Mouse (Mus musculus) forebrain, embryonic 12.5 days (tissue): Measurements from ENCODE around the gene Olfr5. TPM values are rescaled to one million over a fixed set of nuclear protein-coding genes. Genes with fewer than 3 reads are reported as not detected.
"Not testable (repeated sequence)": the region's sequence is repeated elsewhere in the genome, so short reads cannot be mapped to it uniquely, and the experiment has no call there.

ENCODE experiments used
- ATAC-seq: fragments of 200-750 bp; cut with Nextera tagmentation; 2 replicates; pipeline ENCODE4 v1.8.0; 2017; ENCODE audit warnings: moderate TSS enrichment; ENCODE audit not compliant: low FRiP score
- H3K27ac ChIP-seq: fragments of 300-500 bp; sonication (generic); 2 replicates; pipeline ENCODE4 v1.5.1; 2016; ENCODE audit warnings: mild to moderate bottlenecking
- H3K27me3 ChIP-seq: fragments of 300-500 bp; sonication (generic); 2 replicates; pipeline ENCODE4 v1.6.1; 2016; ENCODE audit warnings: mild to moderate bottlenecking
- H3K36me3 ChIP-seq: fragments of 300-500 bp; sonication (generic); replicated peaks from 2 replicates; pipeline ENCODE4 v1.6.1; 2016; ENCODE audit warnings: mild to moderate bottlenecking
- H3K4me1 ChIP-seq: fragments of 300-500 bp; sonication (generic); 2 replicates; pipeline ENCODE4 v1.6.1; 2016
- H3K4me2 ChIP-seq: fragments of 300-500 bp; sonication (generic); 2 replicates; pipeline ENCODE4 v1.6.1; 2016; ENCODE audit warnings: mild to moderate bottlenecking, moderate library complexity
- H3K4me3 ChIP-seq: fragments of 300-500 bp; sonication (generic); replicated peaks from 2 replicates; pipeline ENCODE4 v1.5.1; 2016; ENCODE audit warnings: mild to moderate bottlenecking
- H3K9ac ChIP-seq: fragments of 300-500 bp; sonication (generic); 2 replicates; pipeline ENCODE4 v1.6.1; 2016; ENCODE audit warnings: mild to moderate bottlenecking
- H3K9me3 ChIP-seq: fragments of 300-500 bp; sonication (generic); 2 replicates; pipeline ENCODE4 v1.6.1; 2016
- WGBS: fragments of 180-500 bp; shearing (Covaris S2); methylation state at CpG from one replicate; pipeline ENCODE4 v1.1.7; 2016; 5-methylcytosine and 5-hydroxymethylcytosine counted together
- polyA plus RNA-seq: library from polyadenylated mRNA; unstranded; fragments of >200 nt; fragmentation: Nextera tagmentation; extraction: Ambion mirVana; gene quantifications from 2 replicates; pipeline ENCODE4 v1.2.1, GENCODE M21; 2016

The Olfr5 gene
- not detected in 2 replicates for polyA plus RNA-seq

GRCm38 (mm10) chr7:6486841-6487240, at the start of gene Olfr5:
TSS of gene Olfr5 (minus strand) at chr7:6486941.
- Histone ChIP-seq H3K9me3 (peaks cover 16% of the 10 kb centered on the region; the same call in 1 of the 2 replicates), H3K36me3 (no peaks in the 10 kb centered on the region), H3K9ac (no peak within 1 kb of the TSS), H3K4me2 (no peak within 1 kb of the TSS), H3K4me3 (no peak within 1 kb of the TSS), H3K4me1 (no peaks in the 10 kb centered on the region), H3K27me3 (no peaks in the 10 kb centered on the region), H3K27ac (no peak within 1 kb of the TSS)
- ATAC-seq: no peak
- WGBS: 38% methylated on average over 2 of the region's 2 CpGs

- Histone ChIP-seq H3K4me2 (no peak overlapping the region), H3K27ac (no peak overlapping the region), H3K36me3 (no peaks in the 10 kb centered on the region), H3K9ac (no peak overlapping the region), H3K27me3 (no peaks in the 10 kb centered on the region), H3K9me3 (peaks cover 26% of the 10 kb centered on the region), H3K4me1 (no peaks in the 10 kb centered on the region), H3K4me3 (no peak overlapping the region)
- ATAC-seq: no peak
- 65% methylated on average over 5 of the region's 5 CpGs for WGBS
Measured at GRCm38 (mm10) chr7:6526141-6526540, 39.4 kb upstream of the Olfr5 start.

GRCm38 (mm10) chr7:6525001-6525400, 38.3 kb upstream of the Olfr5 start:
- WGBS: 64% methylated on average over 3 of the region's 3 CpGs
- H3K36me3 ChIP-seq: no peaks in the 10 kb centered on the region
- no peak overlapping the region for H3K9ac ChIP-seq
- no peak overlapping the region for H3K27ac ChIP-seq
- H3K4me2 ChIP-seq: no peak overlapping the region
- H3K4me3 ChIP-seq: no peak overlapping the region
- H3K27me3 ChIP-seq: no peaks in the 10 kb centered on the region
- ATAC-seq: no peak
- H3K4me1 ChIP-seq: no peaks in the 10 kb centered on the region
- peaks cover 23% of the 10 kb centered on the region for H3K9me3 ChIP-seq

- 88% methylated on average over 5 of the region's 5 CpGs for WGBS
- Histone ChIP-seq H3K4me3 (no peak within 1 kb of the TSS), H3K27ac (no peak within 1 kb of the TSS), H3K9me3 (peaks cover 26% of the 10 kb centered on the region), H3K36me3 (no peaks in the 10 kb centered on the region), H3K9ac (no peak within 1 kb of the TSS), H3K27me3 (no peaks in the 10 kb centered on the region), H3K4me2 (no peak within 1 kb of the TSS), H3K4me1 (no peaks in the 10 kb centered on the region)
- no peak for ATAC-seq
Measured at GRCm38 (mm10) chr7:6522850-6523249, 36.1 kb upstream of the Olfr5 start, which contains the start of gene Olfr1349. TSS of gene Olfr1349 (minus strand) at chr7:6522950.

GRCm38 (mm10) chr7:6521666-6522065, 34.9 kb upstream of the Olfr5 start:
- H3K27ac ChIP-seq: no peak overlapping the region
- H3K36me3 ChIP-seq: no peaks in the 10 kb centered on the region
- no peak for ATAC-seq
- H3K4me2 ChIP-seq: no peak overlapping the region
- H3K4me3 ChIP-seq: no peak overlapping the region
- H3K9me3 ChIP-seq: peaks cover 21% of the 10 kb centered on the region
- WGBS: 47% methylated on average over 1 of the region's 1 CpGs
- H3K27me3 ChIP-seq: no peaks in the 10 kb centered on the region
- H3K9ac ChIP-seq: no peak overlapping the region
- no peaks in the 10 kb centered on the region for H3K4me1 ChIP-seq

GRCm38 (mm10) chr7:6508648-6509047, 21.9 kb upstream of the Olfr5 start, which contains the start of gene Olfr1348:
TSS of gene Olfr1348 (minus strand) at chr7:6508748.
- H3K4me3 ChIP-seq: no peak within 1 kb of the TSS
- H3K27me3 ChIP-seq: no peaks in the 10 kb centered on the region
- H3K36me3 ChIP-seq: no peaks in the 10 kb centered on the region
- H3K4me2 ChIP-seq: no peak within 1 kb of the TSS
- 89% methylated on average over 1 of the region's 1 CpGs for WGBS
- ATAC-seq: no peak
- H3K27ac ChIP-seq: no peak within 1 kb of the TSS
- no peaks in the 10 kb centered on the region for H3K4me1 ChIP-seq
- no peak within 1 kb of the TSS for H3K9ac ChIP-seq
- H3K9me3 ChIP-seq: peaks cover 12% of the 10 kb centered on the region; the same call in 1 of the 2 replicates

GRCm38 (mm10) chr7:6499655-6500054, 12.9 kb upstream of the Olfr5 start, which contains the start of gene Olfr1347:
TSS of gene Olfr1347 (minus strand) at chr7:6499755.
- 44% methylated on average over 1 of the region's 1 CpGs for WGBS
- Histone ChIP-seq H3K27me3 (no peaks in the 10 kb centered on the region), H3K27ac (no peak within 1 kb of the TSS), H3K4me1 (no peaks in the 10 kb centered on the region), H3K9ac (no peak within 1 kb of the TSS), H3K9me3 (0 out of 2 replicates have a peak, but pooled peaks cover 11% of the 10 kb centered on the region), H3K4me2 (no peak within 1 kb of the TSS), H3K36me3 (no peaks in the 10 kb centered on the region), H3K4me3 (no peak within 1 kb of the TSS)
- no peak for ATAC-seq

GRCm38 (mm10) chr7:6477633-6478032, 9.1 kb downstream of the Olfr5 start:
- H3K27ac ChIP-seq, H3K4me3 ChIP-seq, H3K27me3 ChIP-seq, ATAC-seq, H3K4me2 ChIP-seq, H3K4me1 ChIP-seq, H3K9me3 ChIP-seq, H3K36me3 ChIP-seq, H3K9ac ChIP-seq: not testable (repeated sequence)
- WGBS: 85% methylated on average over 2 of the region's 2 CpGs

GRCm38 (mm10) chr7:6466951-6467350, 19.8 kb downstream of the Olfr5 start, which contains the start of gene Olfr1346:
TSS of gene Olfr1346 (plus strand) at chr7:6467101.
- Histone ChIP-seq H3K27me3 (no peaks in the 10 kb centered on the region), H3K4me2 (no peak within 1 kb of the TSS), H3K27ac (no peak within 1 kb of the TSS), H3K9ac (no peak within 1 kb of the TSS), H3K36me3 (no peaks in the 10 kb centered on the region), H3K4me3 (no peak within 1 kb of the TSS), H3K9me3 (no peaks in the 10 kb centered on the region), H3K4me1 (no peaks in the 10 kb centered on the region)
- ATAC-seq: no peak

GRCm38 (mm10) chr7:6456399-6456798, 30.3 kb downstream of the Olfr5 start:
- Histone ChIP-seq H3K36me3 (no peaks in the 10 kb centered on the region), H3K27ac (no peak overlapping the region), H3K4me2 (no peak overlapping the region), H3K4me3 (no peak overlapping the region), H3K9ac (no peak overlapping the region), H3K27me3 (no peaks in the 10 kb centered on the region), H3K9me3 (peaks cover 5% of the 10 kb centered on the region; the same call in 1 of the 2 replicates), H3K4me1 (no peaks in the 10 kb centered on the region)
- 55% methylated on average over 3 of the region's 3 CpGs for WGBS
- ATAC-seq: no peak

GRCm38 (mm10) chr7:6455868-6456267, 30.9 kb downstream of the Olfr5 start, which contains the start of gene Olfr1336:
TSS of gene Olfr1336 (plus strand) at chr7:6456168.
- H3K27ac ChIP-seq: no peak within 1 kb of the TSS
- no peak for ATAC-seq
- peaks cover 2% of the 10 kb centered on the region; the same call in 1 of the 2 replicates for H3K9me3 ChIP-seq
- H3K27me3 ChIP-seq: no peaks in the 10 kb centered on the region
- H3K4me2 ChIP-seq: no peak within 1 kb of the TSS
- H3K4me3 ChIP-seq: no peak within 1 kb of the TSS
- no peaks in the 10 kb centered on the region for H3K4me1 ChIP-seq
- H3K36me3 ChIP-seq: no peaks in the 10 kb centered on the region
- no peak within 1 kb of the TSS for H3K9ac ChIP-seq

- Histone ChIP-seq H3K4me3 (no peak overlapping the region), H3K27ac (no peak overlapping the region), H3K4me2 (no peak overlapping the region), H3K9me3 (0 out of 2 replicates have a peak, but pooled peaks cover 5% of the 10 kb centered on the region), H3K9ac (no peak overlapping the region), H3K27me3 (no peaks in the 10 kb centered on the region), H3K4me1 (no peaks in the 10 kb centered on the region), H3K36me3 (no peaks in the 10 kb centered on the region)
- 90% methylated on average over 5 of the region's 5 CpGs for WGBS
- no peak for ATAC-seq
Measured at GRCm38 (mm10) chr7:6447771-6448170, 39.0 kb downstream of the Olfr5 start.

- no peak overlapping the region for H3K27ac ChIP-seq
- H3K36me3 ChIP-seq: no peaks in the 10 kb centered on the region
- 77% methylated on average over 2 of the region's 2 CpGs for WGBS
- H3K9ac ChIP-seq: no peak overlapping the region
- no peaks in the 10 kb centered on the region for H3K27me3 ChIP-seq
- no peaks in the 10 kb centered on the region for H3K4me1 ChIP-seq
- H3K4me3 ChIP-seq: no peak overlapping the region
- ATAC-seq: no peak
- no peak overlapping the region for H3K4me2 ChIP-seq
- no peaks in the 10 kb centered on the region for H3K9me3 ChIP-seq
Measured at GRCm38 (mm10) chr7:6441173-6441572, 45.6 kb downstream of the Olfr5 start.
